Mouse (Mus musculus): Measurements from ENCODE around the gene Dnajc13. TPM values are rescaled to one million over a fixed set of nuclear protein-coding genes. Genes with fewer than 3 reads are reported as not detected.

Gene Dnajc13
- polyA plus RNA-seq (2014; fragmentation: Illumina TruSeq; extraction: RNeasy Lipid Tissue Mini Kit (QIAGEN cat#74804); ENCODE audit: low replicate concordance): 79.3 TPM

GRCm38 (mm10) chr9:104262823-104263352 lies at the start of gene Dnajc13:
Gene Dnajc13 (minus strand): TSS chr9:104262930.

GRCm38 (mm10) chr9:104126833-104127232 lies 135.9 kb downstream of the Dnajc13 start, which contains the start of gene Ackr4:
Gene Ackr4 (minus strand): TSS chr9:104126933.

Other genes with a start within 250 kb of the Dnajc13 start
- gene Gm28305, start 222.3 kb downstream of the Dnajc13 start, polyA plus RNA-seq (2014; fragmentation: Illumina TruSeq; extraction: RNeasy Lipid Tissue Mini Kit (QIAGEN cat#74804); ENCODE audit: low replicate concordance): not detected
- 56.1 TPM for gene Uba5, start 199.8 kb downstream of the Dnajc13 start, polyA plus RNA-seq (2014; fragmentation: Illumina TruSeq; extraction: RNeasy Lipid Tissue Mini Kit (QIAGEN cat#74804); ENCODE audit: low replicate concordance)
- 250 TPM for gene Acad11, start 199.6 kb downstream of the Dnajc13 start, polyA plus RNA-seq (2014; fragmentation: Illumina TruSeq; extraction: RNeasy Lipid Tissue Mini Kit (QIAGEN cat#74804); ENCODE audit: low replicate concordance)
- 7.5 TPM for gene Ackr4, start 136.0 kb downstream of the Dnajc13 start, polyA plus RNA-seq (2014; fragmentation: Illumina TruSeq; extraction: RNeasy Lipid Tissue Mini Kit (QIAGEN cat#74804); ENCODE audit: low replicate concordance)
- 25.7 TPM for gene Acpp, start 74.8 kb upstream of the Dnajc13 start, polyA plus RNA-seq (2014; fragmentation: Illumina TruSeq; extraction: RNeasy Lipid Tissue Mini Kit (QIAGEN cat#74804); ENCODE audit: low replicate concordance)